Mouse (Mus musculus): ENCODE data around the gene Msgn1. TPM values are rescaled to one million over a fixed set of nuclear protein-coding genes. Genes with fewer than 3 reads are reported as not detected.

Msgn1 gene
- polyA plus RNA-seq (2015; fragmentation: Nextera tagmentation; extraction: Ambion mirVana), result not detected in 2 replicates

GRCm38 (mm10) chr12:11208872-11209271 is at the start of gene Msgn1:
Gene Msgn1 (minus strand): TSS chr12:11208972.

Other genes starting within 250 kb of the Msgn1 start
- gene Kcns3, start 57.9 kb downstream of the Msgn1 start, polyA plus RNA-seq (2015; fragmentation: Nextera tagmentation; extraction: Ambion mirVana), result 0.87 and 1.3 TPM in 2 replicates
- 1.2 and 2.1 TPM in 2 replicates for gene Gen1, start 56.8 kb upstream of the Msgn1 start, polyA plus RNA-seq (2015; fragmentation: Nextera tagmentation; extraction: Ambion mirVana)
- gene Smc6, start 56.9 kb upstream of the Msgn1 start, polyA plus RNA-seq (2015; fragmentation: Nextera tagmentation; extraction: Ambion mirVana), result 94.1 and 123 TPM in 2 replicates
- 0.15 and 0.19 TPM in 2 replicates for gene Vsnl1, start 227.6 kb upstream of the Msgn1 start, polyA plus RNA-seq (2015; fragmentation: Nextera tagmentation; extraction: Ambion mirVana)
- gene Rad51ap2, start 247.1 kb upstream of the Msgn1 start, polyA plus RNA-seq (2015; fragmentation: Nextera tagmentation; extraction: Ambion mirVana), result 0.06 TPM in 1 of 2 replicates, not detected in the other